Mouse (Mus musculus): ENCODE results near the gene Car5a. TPM values are rescaled to one million over a fixed set of nuclear protein-coding genes. Genes with fewer than 3 reads are reported as not detected.

The Car5a gene
- polyA plus RNA-seq, 2 experiments from 2014 or later: 0.40 TPM; not detected in 1

GRCm38 (mm10) chr8:121877212-121877611 lies 67.5 kb downstream of the Car5a start:
- ATAC-seq: no peak

DNA sequence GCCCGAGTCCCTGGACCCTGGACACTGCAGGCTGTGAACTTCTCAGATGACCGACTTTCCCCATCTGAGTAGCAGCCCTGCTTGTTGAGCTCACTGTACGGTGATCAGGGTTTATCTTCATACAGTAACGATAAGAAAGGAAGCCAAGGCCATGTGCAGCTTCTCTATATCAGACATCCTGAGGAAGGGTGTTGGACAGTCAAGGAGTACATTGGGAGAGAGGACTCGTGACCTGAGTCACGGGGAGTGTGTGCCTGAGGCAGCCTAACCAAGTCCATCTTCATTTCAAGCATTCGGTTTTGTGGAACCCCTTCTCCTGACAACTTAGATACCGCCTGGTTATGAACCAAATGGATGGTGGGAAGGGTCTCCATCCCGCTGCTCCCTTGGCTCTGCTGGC lies 69.2 kb downstream of the Car5a start:
- ATAC-seq: no peak

DNA sequence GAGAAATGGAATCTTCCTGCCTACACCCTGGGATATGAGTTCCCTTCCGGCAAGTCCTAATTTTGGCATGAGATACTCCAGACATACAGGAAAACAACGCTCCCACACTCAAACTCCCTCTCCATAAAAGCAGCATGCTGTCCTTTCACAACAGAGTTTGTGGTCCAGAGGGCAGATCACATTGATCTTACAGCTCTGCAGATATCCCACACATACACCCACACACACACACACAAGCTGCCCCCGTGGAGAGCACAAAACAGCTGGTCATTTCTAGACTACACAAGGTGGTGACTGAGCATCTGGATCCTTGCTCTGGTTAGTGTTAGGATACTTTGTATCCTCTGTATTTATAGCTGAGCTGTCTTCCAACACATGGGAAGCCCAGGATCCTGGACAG lies 69.7 kb downstream of the Car5a start:
- ATAC-seq: no peak

- ATAC-seq: no peak
These were observed 70.7 kb downstream of the Car5a start for GRCm38 (mm10) chr8:121874031-121874430.

- ATAC-seq: no peak
These were observed 72.8 kb downstream of the Car5a start for GRCm38 (mm10) chr8:121871833-121872440.

- ATAC-seq: no peak
These were observed 74.5 kb downstream of the Car5a start for GRCm38 (mm10) chr8:121870190-121870589.

GRCm38 (mm10) chr8:121868896-121869295 lies 75.8 kb downstream of the Car5a start:
- no peak for ATAC-seq

- no peak for ATAC-seq
These were observed 76.5 kb downstream of the Car5a start for GRCm38 (mm10) chr8:121868196-121868595.

Other genes starting within 250 kb of the Car5a start
- gene Jph3, start 215.3 kb downstream of the Car5a start, polyA plus RNA-seq (2017; shearing (Covaris generic)): under 1 TPM in 1 of 2 experiments, not detected in 1; 0.12 TPM
- gene Klhdc4, start 115.3 kb downstream of the Car5a start, polyA plus RNA-seq (2017; shearing (Covaris generic)): 10 to 100 TPM; 17.7 to 18.6 TPM
- gene Slc7a5, start 37.2 kb downstream of the Car5a start, polyA plus RNA-seq (2017; shearing (Covaris generic)): 1 to 10 TPM; 4.7 to 6.6 TPM
- gene Banp, start 4.8 kb upstream of the Car5a start, polyA plus RNA-seq (2017; shearing (Covaris generic)): 10 to 100 TPM; 24.3 to 30.2 TPM